Mouse (Mus musculus): ENCODE results near the gene Ankrd2. TPM values are rescaled to one million over a fixed set of nuclear protein-coding genes. Genes with fewer than 3 reads are reported as not detected.

Gene Ankrd2
- polyA plus RNA-seq, 1 experiment from 2014 or later, result not detected

DNA sequence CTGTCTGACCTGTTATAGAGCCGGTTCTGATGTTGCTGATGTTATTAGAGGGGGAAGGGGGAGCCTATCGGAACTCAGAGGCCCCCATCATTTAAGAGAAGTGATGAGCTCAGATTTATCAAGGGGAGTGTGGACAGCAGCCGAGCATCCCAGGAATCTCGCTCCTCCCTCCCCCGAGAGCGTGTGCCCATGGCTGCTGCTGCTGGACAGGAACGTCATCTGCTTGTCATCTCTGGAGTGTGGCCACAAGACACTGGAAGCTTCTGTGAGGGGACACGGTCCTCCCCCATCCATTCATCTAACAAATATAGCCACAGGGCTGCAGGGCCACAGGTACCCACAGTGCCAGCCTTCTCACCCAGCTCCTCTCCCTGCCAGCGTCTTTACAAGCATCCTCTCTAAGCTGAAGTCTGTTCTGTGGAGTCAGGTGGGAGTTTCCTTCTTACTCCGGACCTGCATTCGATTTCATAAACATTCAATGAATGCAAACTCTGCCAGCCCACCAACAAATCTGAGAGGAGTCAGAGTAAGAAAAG lies 1.4 kb downstream of the Ankrd2 start:
- H3K27me3 ChIP-seq, result 0 out of 2 replicates have a peak, but pooled peaks cover 7% of the 10 kb centered on the region
- H3K27ac ChIP-seq (replicated peaks), result no peak overlapping the region
- no peak overlapping the region for H3K4me3 ChIP-seq
- ATAC-seq (ENCODE audit: low FRiP score, low read depth), result no peak
- 83% methylated on average over 11 of the region's 11 CpGs for WGBS
- 0 out of 2 replicates have a peak, but pooled peaks cover 6% of the 10 kb centered on the region for H3K36me3 ChIP-seq
- H3K9me3 ChIP-seq, result no peaks in the 10 kb centered on the region
- H3K4me1 ChIP-seq, result no peaks in the 10 kb centered on the region
- no peak overlapping the region for H3K9ac ChIP-seq (replicated peaks)
- no peak overlapping the region for H3K4me2 ChIP-seq (replicated peaks)

DNA sequence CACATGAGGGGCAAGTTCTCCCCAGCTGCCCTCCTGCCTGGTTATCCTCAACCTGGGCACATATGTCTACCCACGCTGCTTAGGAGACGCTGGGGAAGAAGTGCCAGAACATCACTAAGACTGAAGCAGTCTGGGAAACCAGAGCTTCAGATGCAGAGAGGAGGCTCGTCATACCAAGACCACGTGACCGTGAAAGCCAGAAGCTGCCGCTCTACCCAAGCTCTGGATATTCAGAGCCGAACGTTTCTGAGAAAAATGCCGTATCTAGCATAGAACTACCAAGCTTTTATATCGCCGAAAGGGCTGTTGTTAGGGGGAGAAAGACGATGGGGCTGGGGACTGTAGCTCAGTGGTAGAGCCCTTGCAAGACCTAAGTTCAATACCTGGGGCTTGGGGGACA lies 2.5 kb downstream of the Ankrd2 start:
- WGBS, result 91% methylated on average over 12 of the region's 12 CpGs
- 0 out of 2 replicates have a peak, but pooled peaks cover 6% of the 10 kb centered on the region for H3K36me3 ChIP-seq
- H3K4me3 ChIP-seq, result no peak overlapping the region
- no peak overlapping the region for H3K9ac ChIP-seq (replicated peaks)
- H3K27ac ChIP-seq (replicated peaks), result no peak overlapping the region
- no peak overlapping the region for H3K4me2 ChIP-seq (replicated peaks)
- no peaks in the 10 kb centered on the region for H3K9me3 ChIP-seq
- H3K27me3 ChIP-seq, result 0 out of 2 replicates have a peak, but pooled peaks cover 7% of the 10 kb centered on the region
- no peaks in the 10 kb centered on the region for H3K4me1 ChIP-seq
- ATAC-seq (ENCODE audit: low FRiP score, low read depth), result no peak

DNA sequence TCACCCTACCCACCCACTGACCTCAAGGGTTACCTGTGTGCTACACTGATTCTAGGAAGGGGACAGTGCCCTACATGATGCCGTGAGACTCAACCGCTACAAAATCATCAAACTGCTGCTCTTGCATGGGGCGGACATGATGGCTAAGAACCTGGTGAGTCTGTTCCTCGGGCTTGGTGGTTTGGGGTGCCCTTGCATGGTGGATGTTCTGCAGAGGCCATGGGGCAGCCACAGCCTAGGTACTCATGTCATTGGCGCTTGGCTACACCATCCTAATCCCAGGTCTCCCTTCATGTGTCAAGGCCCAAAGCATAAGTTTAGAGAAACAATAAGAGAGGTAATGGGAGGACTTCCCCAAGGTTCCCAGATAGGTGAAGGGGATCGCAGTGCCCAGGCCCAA lies 8.2 kb downstream of the Ankrd2 start:
- Histone ChIP-seq H3K27me3 (peaks cover 10% of the 10 kb centered on the region; the same call in 1 of the 2 replicates), H3K27ac (replicated peaks) (no peak overlapping the region), H3K9me3 (no peaks in the 10 kb centered on the region), H3K4me2 (replicated peaks) (no peak overlapping the region), H3K9ac (replicated peaks) (no peak overlapping the region), H3K4me1 (peaks cover 6% of the 10 kb centered on the region), H3K4me3 (no peak overlapping the region), H3K36me3 (no peaks in the 10 kb centered on the region)
- ATAC-seq (ENCODE audit: low FRiP score, low read depth), result no peak
- 94% methylated on average over 6 of the region's 6 CpGs for WGBS

DNA sequence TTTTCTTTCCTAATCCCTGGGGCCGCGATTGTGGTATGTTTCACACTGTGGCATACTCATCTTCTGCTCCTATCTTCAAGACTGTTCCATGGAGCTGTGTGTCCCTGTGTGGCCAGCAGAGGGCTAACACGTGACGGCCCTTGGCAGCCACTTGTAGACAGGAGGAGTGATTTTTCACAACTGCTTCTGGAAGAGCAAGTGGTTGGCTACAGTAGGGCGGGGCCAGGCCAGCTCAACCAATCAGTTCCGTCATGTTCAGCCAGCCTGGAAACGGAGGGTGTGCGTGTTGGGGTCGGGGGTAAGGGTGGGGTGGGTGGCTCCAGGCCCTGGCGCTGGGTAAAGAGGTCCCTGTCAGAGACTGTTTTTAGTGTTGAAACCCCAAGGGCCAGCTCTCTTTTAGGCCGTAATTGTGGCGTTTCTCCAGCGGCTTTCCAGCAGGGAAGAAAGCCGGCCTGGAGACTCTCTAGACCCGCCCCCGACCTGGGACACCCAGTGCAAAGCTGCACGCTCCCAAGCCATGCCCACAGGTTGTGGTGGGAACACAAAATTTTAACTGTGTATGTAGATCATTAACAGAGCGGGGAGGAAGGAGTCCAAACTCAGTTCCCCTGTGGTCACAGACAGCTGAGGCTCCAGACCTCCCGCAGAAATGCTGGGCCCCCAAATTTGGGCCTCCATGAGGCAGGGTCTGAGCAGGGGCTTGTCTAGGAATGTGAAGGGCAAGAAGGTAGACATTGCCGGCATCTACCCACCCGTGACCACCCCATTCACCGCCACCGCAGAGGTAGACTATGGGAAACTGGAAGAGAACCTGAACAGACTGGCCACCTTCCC lies 9.7 kb downstream of the Ankrd2 start, which contains the start of gene Hoga1:
Hoga1 (plus strand) TSS at position 342 of the 834 bp plus-strand sequence.
- Histone ChIP-seq H3K9ac (replicated peaks) (no peak within 1 kb of the TSS), H3K27me3 (peaks cover 3% of the 10 kb centered on the region; the same call in 1 of the 2 replicates), H3K9me3 (no peaks in the 10 kb centered on the region), H3K4me3 (peak within 1 kb of the TSS; percentile 27), H3K27ac (replicated peaks) (no peak within 1 kb of the TSS), H3K4me2 (replicated peaks) (peak within 1 kb of the TSS; percentile 45), H3K4me1 (peaks cover 6% of the 10 kb centered on the region), H3K36me3 (no peaks in the 10 kb centered on the region)
- WGBS, result 25% methylated on average over 23 of the region's 23 CpGs
- ATAC-seq (ENCODE audit: low FRiP score, low read depth), result peak; percentile 79

DNA sequence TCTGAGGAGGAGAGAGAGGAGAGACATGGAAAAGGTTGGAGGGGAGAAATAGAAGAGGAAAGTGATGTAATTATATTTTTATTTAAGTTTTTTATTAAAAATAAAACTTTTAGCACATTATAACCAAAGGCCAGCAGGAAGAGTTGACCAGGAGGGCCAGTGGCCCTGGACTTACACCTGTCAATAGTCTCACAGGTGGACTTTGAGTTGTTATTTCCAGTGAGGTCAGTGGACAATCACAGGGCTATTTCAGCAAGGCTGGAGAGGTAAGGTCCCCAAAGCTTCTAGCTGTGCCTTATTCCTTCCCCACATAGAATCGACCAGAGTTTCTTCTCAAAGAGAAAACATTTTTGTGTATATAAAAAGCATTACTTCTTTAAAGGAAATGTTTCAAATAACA lies 14.5 kb downstream of the Ankrd2 start:
- ATAC-seq (ENCODE audit: low FRiP score, low read depth), result no peak
- no peak overlapping the region for H3K9ac ChIP-seq (replicated peaks)
- no peak overlapping the region for H3K4me2 ChIP-seq (replicated peaks)
- H3K4me1 ChIP-seq, result peaks cover 6% of the 10 kb centered on the region
- no peak overlapping the region for H3K27ac ChIP-seq (replicated peaks)
- no peaks in the 10 kb centered on the region for H3K36me3 ChIP-seq
- no peaks in the 10 kb centered on the region for H3K9me3 ChIP-seq
- WGBS, result 87% methylated on average over 1 of the region's 1 CpGs
- no peaks in the 10 kb centered on the region for H3K27me3 ChIP-seq
- H3K4me3 ChIP-seq, result no peak overlapping the region

DNA sequence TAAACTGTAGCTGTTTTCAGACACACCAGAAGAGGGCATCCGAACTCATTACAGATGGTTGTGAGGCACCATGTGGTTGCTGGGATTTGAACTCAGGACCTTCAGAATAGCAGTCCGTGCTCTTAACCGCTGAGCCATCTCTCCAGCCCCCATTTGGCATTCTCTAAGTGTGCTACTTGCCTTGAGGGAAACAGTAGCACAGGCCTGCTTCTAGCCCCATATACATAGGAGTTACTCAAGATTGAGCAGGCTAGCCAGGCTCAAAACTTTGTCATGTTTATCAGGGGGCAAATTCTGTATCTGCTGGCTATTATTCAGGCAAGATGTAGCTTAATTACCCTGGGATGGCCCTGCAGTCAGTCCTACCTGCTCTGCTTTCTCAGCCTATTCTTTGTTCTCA lies 15.6 kb downstream of the Ankrd2 start:
- ATAC-seq (ENCODE audit: low FRiP score, low read depth), result no peak
- H3K4me1 ChIP-seq, result no peaks in the 10 kb centered on the region
- no peak overlapping the region for H3K9ac ChIP-seq (replicated peaks)
- no peaks in the 10 kb centered on the region for H3K27me3 ChIP-seq
- no peak overlapping the region for H3K4me2 ChIP-seq (replicated peaks)
- 85% methylated on average over 3 of the region's 3 CpGs for WGBS
- H3K9me3 ChIP-seq, result no peaks in the 10 kb centered on the region
- H3K27ac ChIP-seq (replicated peaks), result no peak overlapping the region
- H3K4me3 ChIP-seq, result no peak overlapping the region
- H3K36me3 ChIP-seq, result no peaks in the 10 kb centered on the region

DNA sequence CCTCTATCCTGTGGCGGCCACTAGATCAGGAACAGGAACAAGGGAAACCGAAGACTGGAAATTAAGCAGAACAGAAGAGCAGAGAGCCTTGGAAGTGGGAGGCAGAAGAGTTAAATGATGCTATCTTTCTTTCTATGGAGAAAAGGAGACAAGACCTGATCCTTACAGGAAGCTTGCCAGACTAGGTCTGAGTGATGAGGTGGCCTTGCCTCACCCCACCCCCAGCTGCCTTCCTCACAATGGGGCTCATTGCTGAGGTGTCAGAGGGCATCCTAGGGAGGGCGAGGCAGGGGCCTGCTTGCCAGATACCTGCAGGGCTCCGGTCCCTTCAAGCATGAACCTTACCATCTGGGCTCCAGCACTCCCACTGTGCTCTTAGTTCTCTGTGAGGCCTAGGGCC lies 16.1 kb downstream of the Ankrd2 start, which contains the start of gene 4933411K16Rik:
4933411K16Rik (plus strand) TSS at position 301 of the 400 bp plus-strand sequence.
- no peak for ATAC-seq (ENCODE audit: low FRiP score, low read depth)
- no peaks in the 10 kb centered on the region for H3K27me3 ChIP-seq
- H3K9ac ChIP-seq (replicated peaks), result no peak within 1 kb of the TSS
- no peak within 1 kb of the TSS for H3K27ac ChIP-seq (replicated peaks)
- no peaks in the 10 kb centered on the region for H3K9me3 ChIP-seq
- H3K36me3 ChIP-seq, result no peaks in the 10 kb centered on the region
- H3K4me1 ChIP-seq, result no peaks in the 10 kb centered on the region
- WGBS, result 73% methylated on average over 4 of the region's 4 CpGs
- no peak within 1 kb of the TSS for H3K4me3 ChIP-seq
- no peak within 1 kb of the TSS for H3K4me2 ChIP-seq (replicated peaks)

DNA sequence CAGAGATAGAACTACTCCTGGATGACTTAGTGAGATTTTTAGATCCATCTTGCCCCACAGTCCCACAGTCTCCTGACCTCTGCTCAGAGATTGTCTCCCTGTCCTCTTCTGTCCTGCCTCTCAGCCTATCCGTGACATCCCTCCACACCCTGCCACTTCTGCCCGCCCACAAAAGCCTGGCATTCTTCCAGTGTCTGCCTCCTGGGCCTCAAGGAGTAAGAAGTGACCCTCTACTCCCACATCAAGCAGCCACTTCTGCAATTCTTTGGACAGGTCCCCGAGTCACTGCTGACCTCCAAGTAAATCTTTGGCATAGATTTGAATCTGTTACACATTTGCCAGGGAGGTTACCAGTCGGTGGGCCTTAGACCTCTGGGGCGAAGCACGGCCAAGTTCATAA lies 18.5 kb downstream of the Ankrd2 start:
- Histone ChIP-seq H3K4me2 (replicated peaks) (no peak overlapping the region), H3K9me3 (no peaks in the 10 kb centered on the region), H3K27me3 (no peaks in the 10 kb centered on the region), H3K36me3 (no peaks in the 10 kb centered on the region), H3K27ac (replicated peaks) (no peak overlapping the region), H3K4me3 (no peak overlapping the region), H3K4me1 (no peaks in the 10 kb centered on the region), H3K9ac (replicated peaks) (no peak overlapping the region)
- no peak for ATAC-seq (ENCODE audit: low FRiP score, low read depth)
- 84% methylated on average over 6 of the region's 6 CpGs for WGBS

DNA sequence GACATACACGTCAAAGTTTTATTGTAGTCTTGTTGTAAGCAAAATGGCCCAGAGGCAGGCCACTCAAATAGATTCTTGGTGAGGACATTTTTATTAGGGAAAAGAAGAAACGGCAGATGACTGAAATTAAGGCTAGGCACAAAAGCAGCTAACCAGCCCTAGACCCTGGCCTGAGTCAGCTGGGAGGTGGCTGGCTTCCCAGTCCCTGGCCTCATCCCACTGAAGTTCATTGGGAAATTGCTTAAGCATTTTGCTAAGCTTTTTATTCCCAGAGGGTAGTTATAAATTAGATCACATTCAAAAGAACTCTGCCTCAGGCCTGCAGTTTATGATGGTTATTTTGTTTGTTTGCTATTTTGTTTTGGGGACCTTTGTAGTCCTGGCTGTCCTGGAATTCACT lies 20.1 kb downstream of the Ankrd2 start:
- no peak overlapping the region for H3K4me3 ChIP-seq
- 86% methylated on average over 2 of the region's 2 CpGs for WGBS
- no peaks in the 10 kb centered on the region for H3K27me3 ChIP-seq
- no peaks in the 10 kb centered on the region for H3K36me3 ChIP-seq
- H3K9me3 ChIP-seq, result no peaks in the 10 kb centered on the region
- H3K4me1 ChIP-seq, result no peaks in the 10 kb centered on the region
- H3K9ac ChIP-seq (replicated peaks), result no peak overlapping the region
- H3K27ac ChIP-seq (replicated peaks), result no peak overlapping the region
- ATAC-seq (ENCODE audit: low FRiP score, low read depth), result no peak
- no peak overlapping the region for H3K4me2 ChIP-seq (replicated peaks)

DNA sequence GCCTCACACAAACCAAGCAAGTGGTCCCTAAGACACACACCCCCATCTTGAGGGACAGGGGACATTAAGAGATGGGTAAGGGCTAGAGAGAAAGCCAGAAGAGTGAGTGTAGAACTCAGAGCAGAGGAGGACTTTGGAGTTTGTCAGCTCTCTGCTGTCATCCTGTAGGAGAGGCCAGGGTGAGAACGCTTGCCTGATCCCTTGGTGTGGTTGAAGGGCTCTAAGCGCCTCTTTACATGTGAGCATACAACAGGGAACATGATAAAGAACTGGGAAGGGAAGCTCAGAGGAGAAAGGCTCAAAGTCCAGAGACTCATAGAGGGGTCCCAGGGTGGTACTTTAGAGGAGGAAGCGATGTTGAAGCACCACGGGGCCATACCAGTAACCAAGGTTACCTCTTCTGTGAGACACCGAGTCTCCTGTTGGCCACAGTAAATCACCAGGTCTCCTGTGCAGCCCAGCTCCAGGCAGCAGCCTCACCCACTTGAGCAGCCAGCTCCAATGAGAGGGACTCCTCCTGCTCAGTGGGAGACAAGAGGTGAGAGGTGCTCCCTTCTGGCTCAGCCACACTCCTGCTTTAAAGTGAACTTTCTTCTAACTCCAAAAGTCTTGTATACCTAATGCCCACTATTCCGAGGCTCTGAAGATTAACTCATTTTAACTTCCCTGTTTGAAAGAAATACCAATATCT lies 21.1 kb downstream of the Ankrd2 start:
- Histone ChIP-seq H3K4me2 (replicated peaks) (no peak overlapping the region), H3K27me3 (no peaks in the 10 kb centered on the region), H3K27ac (replicated peaks) (no peak overlapping the region), H3K9ac (replicated peaks) (no peak overlapping the region), H3K36me3 (no peaks in the 10 kb centered on the region), H3K9me3 (no peaks in the 10 kb centered on the region), H3K4me3 (no peak overlapping the region), H3K4me1 (no peaks in the 10 kb centered on the region)
- 80% methylated on average over 6 of the region's 6 CpGs for WGBS
- ATAC-seq (ENCODE audit: low FRiP score, low read depth), result no peak

DNA sequence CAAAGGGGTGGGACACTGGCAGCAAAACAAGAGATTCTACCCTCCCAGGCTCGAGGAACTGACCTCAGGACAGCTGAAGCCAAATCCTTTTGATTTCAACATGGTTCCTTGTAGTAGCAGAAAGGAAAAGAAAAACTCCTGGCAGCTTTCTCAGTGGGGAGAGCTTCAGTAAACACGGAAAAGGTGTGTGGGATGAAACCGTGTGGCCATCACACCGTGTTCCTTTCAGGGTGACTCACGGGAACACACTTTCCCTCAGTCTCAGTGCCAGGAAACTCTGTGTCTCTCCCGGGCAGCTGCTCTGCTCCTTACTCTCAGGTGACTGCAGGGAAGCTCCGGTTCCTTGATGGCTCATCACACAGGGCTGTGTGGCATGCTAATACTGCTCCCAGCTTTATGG lies 22.6 kb downstream of the Ankrd2 start:
- H3K4me1 ChIP-seq, result no peaks in the 10 kb centered on the region
- H3K27me3 ChIP-seq, result no peaks in the 10 kb centered on the region; the same call in 1 of the 2 replicates
- no peak overlapping the region for H3K4me3 ChIP-seq
- no peak overlapping the region for H3K27ac ChIP-seq (replicated peaks)
- no peak overlapping the region for H3K9ac ChIP-seq (replicated peaks)
- H3K4me2 ChIP-seq (replicated peaks), result no peak overlapping the region
- 75% methylated on average over 7 of the region's 7 CpGs for WGBS
- no peaks in the 10 kb centered on the region for H3K9me3 ChIP-seq
- H3K36me3 ChIP-seq, result no peaks in the 10 kb centered on the region
- no peak for ATAC-seq (ENCODE audit: low FRiP score, low read depth)

DNA sequence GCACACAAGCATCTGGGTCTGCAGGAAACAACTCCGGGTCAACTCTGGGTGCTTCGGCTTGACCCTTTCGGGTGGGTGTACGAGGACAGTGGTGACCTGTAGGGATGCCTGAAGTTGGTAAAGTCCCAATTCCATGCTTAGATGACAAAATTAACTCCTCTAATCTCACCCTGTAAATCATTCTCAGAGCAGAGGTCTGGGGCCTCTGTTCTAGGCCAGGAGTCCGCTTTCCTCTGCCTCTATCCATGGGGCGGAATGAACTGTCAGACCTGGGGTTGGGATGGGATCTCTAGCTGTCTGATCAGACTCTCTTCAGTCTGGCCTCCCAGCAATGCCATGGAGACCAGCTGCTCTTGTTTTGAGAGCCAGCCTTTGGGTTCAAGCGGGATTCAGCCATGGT lies 25.6 kb downstream of the Ankrd2 start:
- no peak overlapping the region for H3K4me2 ChIP-seq (replicated peaks)
- H3K36me3 ChIP-seq, result no peaks in the 10 kb centered on the region
- H3K27ac ChIP-seq (replicated peaks), result no peak overlapping the region
- no peak overlapping the region for H3K9ac ChIP-seq (replicated peaks)
- ATAC-seq (ENCODE audit: low FRiP score, low read depth), result no peak
- H3K9me3 ChIP-seq, result no peaks in the 10 kb centered on the region
- 92% methylated on average over 7 of the region's 7 CpGs for WGBS
- H3K27me3 ChIP-seq, result no peaks in the 10 kb centered on the region; the same call in 1 of the 2 replicates
- H3K4me1 ChIP-seq, result no peaks in the 10 kb centered on the region
- H3K4me3 ChIP-seq, result no peak overlapping the region

Measured in midbrain, embryonic 12.5 days (tissue).